Mouse (Mus musculus): ENCODE measurements around the gene Cadps.

The Cadps gene

GRCm38 (mm10) chr14:12387176-12387575, 435.7 kb downstream of the Cadps start:
- DNase-seq, result no peak

DNA sequence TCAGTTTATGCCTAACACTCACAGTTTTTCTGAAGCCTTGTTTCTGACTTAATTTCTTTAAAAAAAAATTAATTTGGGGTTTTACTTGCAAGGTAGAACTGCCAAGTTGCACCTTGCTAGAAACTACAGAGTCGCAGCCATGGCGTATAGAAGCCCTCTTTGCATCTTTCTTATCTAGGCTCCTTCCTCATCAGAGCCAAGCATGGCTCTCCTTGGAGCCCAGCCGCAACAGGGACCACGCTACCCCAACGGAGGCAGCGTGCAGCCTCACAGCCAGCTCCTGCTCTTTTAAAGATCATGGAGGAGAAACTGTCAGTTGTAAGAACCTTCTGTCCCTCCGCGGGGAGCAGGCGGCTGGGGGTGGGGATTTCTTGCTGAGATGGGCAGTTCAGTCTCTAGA, 445.0 kb downstream of the Cadps start:
- DNase-seq, result no peak

DNA sequence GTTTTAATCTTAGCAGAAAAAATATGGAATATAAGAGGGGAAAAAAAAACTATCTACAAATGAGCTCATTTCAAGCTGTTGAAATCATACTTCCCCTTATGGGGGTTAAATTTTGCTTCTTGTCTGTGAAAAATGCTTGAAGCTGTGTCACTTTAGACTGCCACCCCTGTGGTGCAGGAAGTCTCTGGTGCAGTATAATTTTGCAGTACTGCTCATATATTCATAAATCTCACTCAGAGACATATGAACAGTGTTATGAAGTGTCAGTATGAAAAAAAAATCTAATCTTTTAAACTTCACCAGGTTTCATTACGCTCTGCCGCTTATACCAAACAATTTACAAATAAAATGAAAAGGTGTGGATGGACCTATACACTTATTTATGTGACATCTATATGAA, 445.6 kb downstream of the Cadps start:
- DNase-seq, result no peak

- no peak for DNase-seq
Measured at GRCm38 (mm10) chr14:12375451-12375850, 447.4 kb downstream of the Cadps start.

DNA sequence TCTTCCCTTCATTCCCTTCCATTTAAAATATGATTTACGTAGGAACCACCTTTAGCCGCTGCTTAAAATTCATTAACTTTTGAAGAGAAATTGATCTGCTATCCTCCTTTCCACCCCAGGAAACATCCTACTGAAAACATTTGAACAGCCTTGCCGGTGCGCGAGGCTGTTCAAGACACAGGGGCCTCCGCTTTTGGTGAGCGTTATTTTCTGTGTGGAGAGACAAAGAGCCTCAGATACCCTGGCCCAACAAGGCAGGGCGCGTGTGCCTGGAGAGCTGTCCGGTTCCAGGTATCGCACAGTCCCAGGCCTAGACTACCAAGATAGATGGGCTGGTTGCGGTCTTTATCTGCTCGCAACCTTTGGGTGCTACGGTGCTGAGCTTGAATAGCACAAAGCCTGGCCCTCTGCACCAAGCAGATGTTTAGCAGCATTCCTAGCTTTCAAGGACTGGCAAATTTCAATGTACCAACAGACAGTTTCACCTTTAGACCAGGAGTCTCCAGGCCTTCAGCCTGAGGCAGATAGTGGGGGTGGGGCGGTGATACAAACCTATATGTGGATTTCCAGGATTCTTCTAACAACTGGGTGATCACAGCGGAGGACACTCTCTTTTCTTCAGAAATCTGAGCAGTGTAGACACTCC, 472.5 kb downstream of the Cadps start:
- no peak for DNase-seq

DNA sequence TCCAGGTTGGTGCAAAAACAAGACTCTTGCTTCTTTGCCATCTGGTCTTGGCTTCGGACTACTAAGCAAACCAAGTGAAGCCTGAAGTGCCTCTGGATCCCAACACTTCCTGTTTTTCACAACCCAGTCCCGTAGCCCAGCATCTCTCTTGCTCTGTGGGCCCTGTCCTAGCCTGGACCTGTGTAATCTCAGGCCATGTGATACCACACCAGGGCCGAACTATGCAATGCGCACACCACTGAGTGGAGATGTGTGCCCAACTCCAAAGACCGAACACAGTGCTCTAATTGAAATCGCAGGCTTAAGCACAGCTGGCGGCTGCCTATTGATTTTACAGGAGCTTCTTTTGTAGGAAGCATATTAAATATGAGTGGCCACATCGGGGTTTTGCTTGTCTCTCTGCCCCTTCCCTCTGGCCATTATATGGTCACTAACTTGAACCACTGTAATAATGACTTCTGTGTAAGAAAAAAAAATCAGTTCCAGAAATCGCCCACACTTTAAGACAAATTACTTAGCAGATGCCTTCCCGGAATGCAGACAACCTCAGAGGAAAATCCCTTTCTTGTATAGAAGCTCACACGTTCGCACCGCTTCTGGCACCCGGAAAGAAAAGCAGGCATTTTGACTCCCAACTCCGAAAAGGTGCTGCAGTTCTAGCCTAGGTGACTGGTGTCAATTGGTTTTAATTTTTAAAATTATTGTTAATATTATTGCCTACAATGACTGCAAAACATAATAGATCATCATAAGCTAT, 473.4 kb downstream of the Cadps start:
- DNase-seq, result no peak

DNA sequence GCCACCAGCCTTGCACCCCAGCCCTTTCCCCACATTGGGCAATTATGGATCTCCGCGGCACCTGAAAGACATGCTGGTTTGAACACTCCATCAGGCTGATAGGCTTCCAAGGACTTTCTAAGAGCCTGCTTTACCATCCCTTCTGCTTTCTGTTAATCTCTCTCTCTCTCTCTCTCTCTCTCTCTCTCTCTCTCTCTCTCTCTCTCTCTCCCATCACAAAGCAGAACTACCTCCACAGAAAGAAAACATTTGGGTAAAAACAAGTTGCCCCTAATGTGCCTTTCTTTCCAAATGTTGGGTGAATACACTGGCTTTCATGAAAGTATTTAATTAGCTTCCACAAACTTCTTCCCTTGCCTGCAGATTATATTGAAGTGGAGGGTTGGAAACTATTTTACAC, 474.8 kb downstream of the Cadps start, which contains the start of gene Fezf2:
Gene Fezf2 (minus strand): TSS at position 101 of the 400 bp plus-strand sequence.
- DNase-seq, result no peak

- no peak for DNase-seq
Measured at GRCm38 (mm10) chr14:12346865-12347600, 475.8 kb downstream of the Cadps start.

DNA sequence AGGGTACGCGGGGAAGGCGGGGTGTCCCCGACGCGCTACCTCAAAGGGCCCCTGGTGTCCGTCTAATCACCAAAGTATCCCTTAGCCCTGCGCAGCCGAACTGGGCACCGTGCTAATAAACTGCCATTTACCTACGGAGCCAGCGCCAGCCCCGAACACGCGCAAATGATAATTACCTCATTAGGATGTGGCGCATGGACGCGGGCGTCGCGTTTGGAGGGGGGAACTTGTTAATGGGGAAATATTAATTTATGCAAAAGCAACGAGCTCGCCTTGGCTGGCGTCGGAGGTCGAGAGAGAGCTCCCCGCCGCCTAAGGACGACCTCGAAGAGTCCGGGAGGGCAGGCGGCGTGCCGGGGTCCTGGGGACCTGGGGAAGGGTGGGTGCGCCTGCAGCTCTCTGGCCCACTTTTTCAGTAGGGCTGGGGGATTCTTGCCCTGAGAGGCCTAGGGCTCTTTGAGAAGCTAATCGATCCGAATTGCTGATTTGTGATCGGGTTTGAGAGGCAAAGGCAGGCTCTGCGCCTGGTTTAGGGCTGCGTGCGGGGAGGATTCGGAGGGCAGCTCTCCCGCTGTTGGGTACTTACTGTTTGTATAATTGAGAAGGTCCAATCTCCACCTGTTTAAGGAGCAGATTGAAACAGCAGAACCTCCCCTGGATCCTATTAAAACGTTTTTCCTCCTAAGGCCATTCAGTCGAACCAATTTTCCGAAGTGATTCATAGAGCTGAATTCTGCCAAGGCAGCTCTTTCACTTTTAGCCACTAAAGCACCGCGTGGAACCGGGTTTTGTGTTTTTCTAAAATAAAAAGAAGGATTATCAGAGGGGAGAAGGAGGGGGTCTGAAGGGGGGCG, 476.6 kb downstream of the Cadps start:
- no peak for DNase-seq

GRCm38 (mm10) chr14:12345241-12345921, 477.5 kb downstream of the Cadps start:
- DNase-seq, result no peak

- DNase-seq, result no peak
Measured at GRCm38 (mm10) chr14:12344746-12345240, 478.1 kb downstream of the Cadps start.

- no peak for DNase-seq
Measured at GRCm38 (mm10) chr14:12344061-12344745, 478.7 kb downstream of the Cadps start.

DNA sequence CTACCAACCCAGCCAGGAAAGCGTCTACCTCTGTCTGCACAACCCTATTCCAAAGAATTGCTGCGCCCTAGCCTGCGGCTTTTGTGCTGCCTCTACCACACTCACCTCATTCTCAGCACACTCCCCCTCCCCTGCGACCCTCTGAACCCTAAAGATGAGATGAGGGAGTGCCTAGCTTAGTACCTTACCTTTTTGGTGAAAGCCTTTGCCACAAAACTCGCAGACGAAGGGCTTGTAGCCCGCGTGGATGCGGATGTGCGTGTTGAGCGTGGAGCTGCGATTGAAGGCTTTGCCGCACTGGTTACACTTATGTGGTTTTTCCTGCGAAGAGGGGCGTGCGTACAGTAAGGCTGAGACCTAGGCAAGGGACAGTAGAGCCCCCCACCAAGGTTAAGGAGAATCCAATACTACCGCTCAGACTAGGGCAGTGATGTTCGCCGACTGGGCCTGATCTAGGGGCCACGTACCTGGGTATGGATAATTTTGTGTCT, 479.4 kb downstream of the Cadps start:
- DNase-seq, result no peak

GRCm38 (mm10) chr14:12342458-12343131, 480.3 kb downstream of the Cadps start:
- no peak for DNase-seq

- no peak for DNase-seq
Measured at GRCm38 (mm10) chr14:12341789-12342457, 481.0 kb downstream of the Cadps start.

DNA sequence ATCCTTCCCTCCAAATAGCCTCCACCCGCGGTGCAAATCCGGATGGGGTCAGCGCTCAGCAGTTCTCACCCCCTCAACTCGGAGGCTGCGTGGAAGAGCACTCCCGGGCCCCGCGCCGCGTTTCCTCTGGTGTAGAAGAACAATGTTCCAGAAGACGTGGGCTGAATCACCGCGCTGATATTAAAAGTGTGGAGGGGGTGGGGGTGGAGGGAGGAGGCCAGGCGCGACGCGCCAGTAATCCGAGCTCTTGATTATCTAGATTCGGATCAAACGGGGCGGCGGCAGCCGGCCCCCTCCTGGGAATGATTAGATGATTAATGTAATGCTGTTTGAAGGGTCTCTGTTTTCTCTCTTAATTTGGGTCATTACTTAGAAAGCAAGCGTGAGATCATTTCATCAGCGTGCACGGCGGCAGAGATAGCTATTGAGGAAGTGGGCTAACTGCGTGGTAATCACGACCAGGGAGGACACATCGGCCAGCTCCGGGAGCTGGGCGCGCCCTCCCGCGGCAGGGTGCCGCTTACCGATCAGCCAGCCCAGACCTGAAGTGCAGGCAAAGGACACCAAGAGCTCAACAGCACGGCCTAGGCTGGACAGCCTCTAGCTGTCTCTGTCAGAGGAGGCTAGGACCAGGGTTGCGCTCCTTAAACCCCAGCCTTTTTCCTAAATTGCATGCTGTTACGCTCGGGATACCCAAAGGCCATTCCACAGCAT, 481.6 kb downstream of the Cadps start:
- DNase-seq, result no peak

- no peak for DNase-seq
Measured at GRCm38 (mm10) chr14:12340238-12341074, 482.4 kb downstream of the Cadps start.

DNA sequence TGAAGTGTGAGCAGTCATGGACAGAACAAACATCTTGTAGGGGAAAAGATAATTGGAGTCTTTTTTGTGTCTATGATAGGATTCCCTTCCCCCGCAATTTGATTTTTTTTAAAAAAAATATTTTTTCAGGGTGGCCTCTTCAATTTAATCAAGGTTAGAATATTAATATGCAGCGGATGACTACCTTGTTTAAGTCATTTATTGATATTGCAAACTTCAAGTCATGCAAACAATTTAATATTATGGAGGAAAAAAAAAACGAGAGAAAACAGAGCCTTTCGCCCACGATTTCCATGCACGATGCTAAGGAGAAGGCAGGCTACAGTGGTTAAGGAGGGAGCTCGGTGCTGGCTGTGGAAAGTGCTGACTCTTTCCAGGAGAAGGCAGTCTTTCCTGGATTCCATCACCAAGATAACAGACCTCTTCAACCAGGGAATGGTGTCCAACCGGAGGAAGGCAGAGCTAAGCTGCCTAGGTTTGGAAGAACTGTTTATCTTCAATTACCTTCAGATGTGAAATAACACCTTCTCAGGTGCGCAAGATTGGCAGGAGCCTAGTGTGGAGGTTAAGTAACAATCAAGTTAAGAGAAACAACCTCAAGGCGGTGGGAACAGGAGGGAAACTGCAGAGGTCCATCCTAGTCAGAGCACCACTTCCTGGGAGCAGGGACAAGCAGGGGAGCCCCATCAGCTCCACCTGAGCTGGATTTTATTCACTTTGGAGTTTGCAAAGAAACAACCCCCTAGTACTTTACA, 483.9 kb downstream of the Cadps start:
- DNase-seq, result no peak
